Mouse (Mus musculus) spleen, adult 2 months (tissue): ENCODE data around the gene Cerkl.

Experiments used
- CTCF ChIP-seq: fragments of 200-500 bp; IDR thresholded peaks from 2 replicates; pipeline ENCODE4 v1.5.1; 2011; ENCODE audit warnings: mild to moderate bottlenecking, inconsistent platforms; ENCODE audit not compliant: insufficient read depth, insufficient read length, insufficient replicate concordance; ENCODE audit errors: extremely low read depth
- POLR2A ChIP-seq: fragments of 200-500 bp; IDR thresholded peaks from 2 replicates; pipeline ENCODE4 v1.6.1; 2011; ENCODE audit warnings: low read depth, low read length, inconsistent platforms

- no peak for TF ChIP-seq CTCF
- no peak for TF ChIP-seq POLR2A
Measured at GRCm38 (mm10) chr2:79453901-79454781, 2.4 kb downstream of the Cerkl start.
